Mouse (Mus musculus) forebrain, postnatal 0 days (tissue): Measurements from ENCODE around the gene Fut8. TPM values are rescaled to one million over a fixed set of nuclear protein-coding genes. Genes with fewer than 3 reads are reported as not detected.

Experiments
- ATAC-seq: fragments of 200-750 bp; cut with Nextera tagmentation; 2 replicates; pipeline ENCODE4 v1.8.0; 2017; ENCODE audit warnings: mild to moderate bottlenecking, moderate library complexity
- DNase-seq: peaks from one replicate; pipeline ENCODE4 v3.0.0-alpha.2; 2015
- H3K27ac ChIP-seq: fragments of 300-500 bp; sonication (generic); 2 replicates; pipeline ENCODE4 v1.5.1; 2014; ENCODE audit warnings: low read depth, mild to moderate bottlenecking, antibody characterized with exemption, low read length, moderate library complexity, mixed read lengths
- H3K27me3 ChIP-seq: fragments of 300-500 bp; sonication (generic); 2 replicates; pipeline ENCODE4 v1.6.1; 2014; ENCODE audit warnings: mild to moderate bottlenecking, low read length, mixed read lengths; ENCODE audit not compliant: insufficient read depth
- H3K36me3 ChIP-seq: fragments of 300-500 bp; sonication (generic); 2 replicates; pipeline ENCODE4 v1.6.1; 2014; ENCODE audit warnings: mild to moderate bottlenecking, moderate library complexity; ENCODE audit not compliant: insufficient read depth
- H3K4me1 ChIP-seq: fragments of 300-500 bp; sonication (generic); 2 replicates; pipeline ENCODE4 v1.6.1; 2014; ENCODE audit warnings: antibody characterized with exemption; ENCODE audit not compliant: insufficient read depth
- H3K4me2 ChIP-seq: fragments of 300-500 bp; sonication (generic); 2 replicates; pipeline ENCODE4 v1.6.1; 2014; ENCODE audit warnings: low read depth, mild to moderate bottlenecking, moderate library complexity
- H3K4me3 ChIP-seq: fragments of 300-500 bp; sonication (generic); 2 replicates; pipeline ENCODE4 v1.5.1; 2014; ENCODE audit warnings: low read depth, low read length, mixed read lengths
- H3K9ac ChIP-seq: fragments of 300-500 bp; sonication (generic); 2 replicates; pipeline ENCODE4 v1.6.1; 2014; ENCODE audit warnings: mild to moderate bottlenecking
- H3K9me3 ChIP-seq: fragments of 300-500 bp; sonication (generic); 2 replicates; pipeline ENCODE4 v1.6.1; 2016; ENCODE audit warnings: low read length
- CTCF ChIP-seq: sonication (generic); IDR thresholded peaks from 2 replicates; pipeline ENCODE4 v1.5.1; 2016; ENCODE audit warnings: antibody characterized with exemption, control low read depth, low read depth
- WGBS: fragments of 180-500 bp; shearing (Covaris S2); extraction: QIAGEN DNeasy Blood & Tissue Kit; methylation state at CpG from one replicate; pipeline ENCODE4 v1.1.7; 2014; 5-methylcytosine and 5-hydroxymethylcytosine counted together
- polyA plus RNA-seq: library from polyadenylated mRNA; unstranded; fragments of >200 nt; fragmentation: Nextera tagmentation; extraction: Ambion mirVana; gene quantifications from 2 replicates; pipeline ENCODE4 v1.2.1, GENCODE M21; 2015
- total RNA-seq: library from RNA; depleted of rRNA; stranded (reverse); fragments of >200 nt; gene quantifications from 2 replicates; pipeline ENCODE4 v1.2.3, GENCODE M21; 2014

The Fut8 gene
- total and polyA plus RNA-seq, 2 experiments from 2014 or later = 63.0 to 67.0 TPM

DNA sequence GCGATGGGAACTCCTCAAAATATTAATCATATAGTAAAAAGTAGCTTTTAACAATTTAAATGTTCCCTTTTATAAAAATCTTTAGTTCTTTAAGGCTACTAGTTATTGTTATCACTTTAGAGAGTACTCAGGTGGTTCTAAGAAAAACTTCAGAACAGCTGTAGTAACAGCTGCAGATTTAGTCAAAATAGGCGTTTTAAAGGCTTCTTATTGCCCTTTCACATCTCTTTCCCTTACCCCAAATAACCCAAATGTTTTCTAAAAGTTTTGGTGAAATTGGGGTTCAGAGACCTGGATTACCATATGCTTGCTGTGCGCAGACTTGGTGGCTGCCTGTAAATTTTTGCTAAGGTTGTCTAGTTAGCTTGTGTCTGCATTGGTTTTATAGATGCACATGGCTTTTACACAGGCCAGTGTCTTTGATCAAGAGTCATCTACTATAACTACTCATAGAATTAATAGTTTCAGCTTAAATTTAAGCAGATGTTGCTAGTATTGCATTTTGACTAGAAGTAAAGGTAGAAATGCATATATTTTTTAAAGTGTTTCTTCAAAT is 68.9 kb downstream of the Fut8 start:
- Histone ChIP-seq H3K9ac (no peak overlapping the region), H3K27me3 (no peaks in the 10 kb centered on the region), H3K9me3 (no peaks in the 10 kb centered on the region), H3K4me3 (no peak overlapping the region), H3K4me2 (no peak overlapping the region), H3K4me1 (no peaks in the 10 kb centered on the region), H3K36me3 (no peaks in the 10 kb centered on the region), H3K27ac (no peak overlapping the region)
- ATAC-seq (no peak), DNase-seq (no peak)
- 93% methylated on average over 3 of the region's 3 CpGs for WGBS
- no peak for TF ChIP-seq CTCF

DNA sequence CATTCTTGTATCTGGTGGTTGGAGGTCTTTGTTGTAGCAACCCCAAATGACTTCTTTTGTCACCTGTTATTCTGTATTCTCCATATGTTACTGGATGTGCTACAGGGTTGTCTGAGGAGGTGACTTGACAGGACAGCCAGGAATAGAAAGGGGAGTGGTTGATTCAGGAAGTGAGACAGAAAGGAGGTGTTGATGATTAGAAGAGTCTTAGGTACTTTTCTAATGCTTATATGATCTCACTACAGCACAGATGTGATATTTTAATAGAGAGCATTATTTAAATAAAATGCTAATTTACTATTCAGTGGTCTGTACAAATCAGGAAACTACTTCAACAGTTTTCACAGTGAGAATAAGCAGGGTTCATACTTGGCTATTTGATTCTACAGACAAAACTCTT is 71.6 kb downstream of the Fut8 start:
- Histone ChIP-seq H3K27me3 (no peaks in the 10 kb centered on the region), H3K27ac (no peak overlapping the region), H3K4me1 (no peaks in the 10 kb centered on the region), H3K9me3 (no peaks in the 10 kb centered on the region), H3K36me3 (no peaks in the 10 kb centered on the region), H3K4me3 (no peak overlapping the region), H3K9ac (no peak overlapping the region), H3K4me2 (no peak overlapping the region)
- no peak for DNase-seq
- TF ChIP-seq CTCF = no peak
- no peak for ATAC-seq

DNA sequence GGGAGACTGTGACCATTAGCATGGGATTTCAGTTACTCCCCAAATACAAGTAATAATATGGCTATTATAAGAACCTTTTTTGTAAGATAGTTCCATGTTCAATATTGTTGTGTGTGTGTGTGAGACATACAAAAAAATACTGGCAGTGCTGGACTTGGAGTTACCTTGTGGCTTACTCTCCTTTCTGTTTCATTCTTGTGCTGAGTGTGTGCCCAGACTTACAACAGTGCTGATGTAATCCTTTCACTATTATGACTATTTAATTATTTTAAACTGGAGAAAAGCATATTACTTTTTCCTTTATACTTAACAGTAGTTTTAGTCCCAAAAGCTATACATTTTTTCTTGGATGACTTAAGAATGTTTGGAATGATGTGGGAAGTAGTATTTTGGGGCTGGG is 75.6 kb downstream of the Fut8 start:
- no peak overlapping the region for H3K9ac ChIP-seq
- no peaks in the 10 kb centered on the region for H3K4me1 ChIP-seq
- H3K36me3 ChIP-seq = no peaks in the 10 kb centered on the region
- H3K27ac ChIP-seq = no peak overlapping the region
- H3K27me3 ChIP-seq = no peaks in the 10 kb centered on the region
- no peak for TF ChIP-seq CTCF
- DNase-seq (no peak), ATAC-seq (no peak)
- no peak overlapping the region for H3K4me2 ChIP-seq
- no peak overlapping the region for H3K4me3 ChIP-seq
- H3K9me3 ChIP-seq = no peaks in the 10 kb centered on the region

DNA sequence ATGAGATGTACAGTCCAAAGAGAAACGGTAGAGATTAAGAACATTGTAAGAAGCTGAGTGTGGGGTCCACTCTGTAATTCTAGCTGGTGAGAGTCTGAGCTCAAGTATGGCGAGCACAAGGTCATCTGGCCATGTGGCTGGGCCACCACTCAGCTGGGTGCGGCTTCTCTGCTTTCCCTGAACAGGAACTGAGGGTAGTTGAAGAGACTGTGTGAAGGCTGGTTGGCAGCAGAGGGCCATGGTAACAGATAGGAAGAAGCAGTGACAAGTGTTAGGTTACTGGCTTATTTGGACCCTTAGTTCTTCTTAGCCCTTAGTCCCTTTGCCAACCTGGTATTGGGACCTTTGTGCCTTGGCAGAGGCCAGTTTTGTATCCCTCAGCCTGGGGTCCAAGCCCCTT is 86.2 kb downstream of the Fut8 start:
- Histone ChIP-seq H3K9me3 (no peaks in the 10 kb centered on the region), H3K4me2 (no peak overlapping the region), H3K36me3 (no peaks in the 10 kb centered on the region), H3K4me3 (no peak overlapping the region), H3K4me1 (no peaks in the 10 kb centered on the region), H3K27me3 (no peaks in the 10 kb centered on the region), H3K9ac (no peak overlapping the region), H3K27ac (no peak overlapping the region)
- TF ChIP-seq CTCF = no peak
- DNase-seq (no peak), ATAC-seq (no peak)
- 70% methylated on average over 3 of the region's 3 CpGs for WGBS

DNA sequence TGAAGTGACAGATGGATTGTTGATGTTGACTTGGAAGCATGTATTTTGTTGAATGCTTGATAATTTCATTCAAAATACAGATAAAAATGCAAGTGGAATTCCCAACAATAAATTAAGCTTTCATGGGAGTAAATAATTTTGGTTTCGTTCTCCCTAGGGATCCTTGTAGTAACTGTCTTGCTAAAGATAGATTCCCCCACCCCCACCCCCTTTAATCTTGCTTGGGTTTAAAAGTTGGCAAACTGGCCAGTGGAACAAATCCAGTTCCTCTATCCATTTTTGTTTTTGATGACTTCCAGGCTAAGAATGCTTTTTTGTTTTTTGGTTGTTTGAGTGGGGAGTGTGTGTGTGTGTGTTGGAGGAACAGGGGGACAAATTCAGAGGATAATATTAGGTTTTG is 108.6 kb downstream of the Fut8 start:
- no peak for DNase-seq
- Histone ChIP-seq H3K27me3 (no peaks in the 10 kb centered on the region), H3K9me3 (no peaks in the 10 kb centered on the region), H3K4me2 (no peak overlapping the region), H3K4me3 (no peak overlapping the region), H3K4me1 (no peaks in the 10 kb centered on the region), H3K9ac (no peak overlapping the region), H3K36me3 (no peaks in the 10 kb centered on the region), H3K27ac (no peak overlapping the region)
- WGBS = 49% methylated on average over 1 of the region's 1 CpGs
- no peak for TF ChIP-seq CTCF
- ATAC-seq = no peak

DNA sequence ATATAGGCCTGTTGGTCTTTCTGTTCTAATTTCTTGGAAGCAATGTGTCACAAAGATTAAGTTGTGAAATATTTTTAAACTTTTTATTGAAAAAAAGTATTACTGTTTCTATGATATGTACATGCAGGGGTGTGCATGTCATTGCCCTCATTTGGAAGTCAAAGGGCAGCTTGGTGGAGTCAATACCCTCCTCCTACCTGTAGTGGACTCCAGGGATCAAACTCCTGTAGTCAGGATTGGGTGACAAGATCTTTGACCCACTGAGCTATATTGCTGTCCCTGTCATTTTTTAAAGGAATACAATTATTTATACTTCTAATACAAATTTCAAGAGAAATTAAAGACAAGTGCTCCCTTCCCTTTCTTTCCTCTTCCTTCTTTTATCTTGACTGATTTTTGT is 111.6 kb downstream of the Fut8 start:
- no peak for ATAC-seq

DNA sequence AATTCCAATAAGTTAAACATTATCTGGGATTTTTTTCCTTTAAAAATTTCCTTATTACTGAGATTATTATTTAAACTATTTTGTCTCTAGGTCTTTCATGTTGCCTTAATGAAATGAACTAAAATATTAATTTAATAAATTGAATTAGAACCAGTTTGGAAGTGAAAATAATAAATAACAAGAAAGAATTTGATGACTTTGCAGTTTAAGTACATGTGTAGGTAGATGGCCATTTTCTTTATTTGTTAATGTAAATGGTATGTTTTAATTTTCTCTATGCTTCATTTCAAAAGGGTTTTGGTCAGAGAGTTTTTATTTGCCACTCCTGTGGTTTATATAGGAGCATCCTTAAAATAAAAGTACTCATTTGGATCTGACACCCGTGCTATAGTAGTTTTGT is 177.8 kb downstream of the Fut8 start:
- Histone ChIP-seq H3K4me2 (no peak overlapping the region), H3K4me1 (no peaks in the 10 kb centered on the region), H3K9ac (no peak overlapping the region), H3K27ac (no peak overlapping the region), H3K27me3 (no peaks in the 10 kb centered on the region), H3K9me3 (no peaks in the 10 kb centered on the region), H3K36me3 (no peaks in the 10 kb centered on the region), H3K4me3 (no peak overlapping the region)
- 91% methylated on average over 1 of the region's 1 CpGs for WGBS
- ATAC-seq (no peak), DNase-seq (no peak)
- TF ChIP-seq CTCF = no peak

More for the DNA sequence above, 111.6 kb downstream of the Fut8 start:
- Histone ChIP-seq H3K27ac (no peak overlapping the region), H3K9ac (no peak overlapping the region), H3K27me3 (no peaks in the 10 kb centered on the region), H3K4me1 (no peaks in the 10 kb centered on the region), H3K4me3 (no peak overlapping the region), H3K9me3 (no peaks in the 10 kb centered on the region), H3K36me3 (no peaks in the 10 kb centered on the region), H3K4me2 (no peak overlapping the region)
- no peak for TF ChIP-seq CTCF
- DNase-seq = no peak
